Mouse (Mus musculus): ENCODE results near the gene Spsb2. TPM values are rescaled to one million over a fixed set of nuclear protein-coding genes. Genes with fewer than 3 reads are reported as not detected.
A peak's percentile ranks its signal among the peaks of the same experiment; 100 is the strongest.

Spsb2 gene
- total and polyA plus RNA-seq, 2 experiments from 2014 or later = 7.3 to 9.6 TPM

DNA sequence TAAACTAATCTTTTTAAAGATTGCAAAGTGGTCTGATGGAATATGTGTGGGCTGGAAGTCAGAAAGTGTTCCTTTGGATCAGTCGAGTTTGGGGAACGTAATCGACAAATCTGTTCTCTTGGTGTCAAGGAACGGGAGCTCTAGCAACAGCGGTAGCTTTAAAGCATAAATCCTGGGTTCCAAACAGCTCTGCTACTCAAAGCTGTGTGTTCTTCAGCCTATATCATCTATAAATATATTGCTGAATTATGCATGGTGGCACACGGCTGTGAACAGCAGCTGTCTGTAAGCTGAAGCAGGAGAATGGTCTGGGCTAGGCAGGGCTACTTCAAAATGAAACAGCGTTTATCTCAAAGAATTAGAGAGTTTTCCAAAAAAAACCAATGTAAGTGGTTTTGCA, 27.5 kb upstream of the Spsb2 start:
- no peaks in the 10 kb centered on the region for H3K9me3 ChIP-seq (ENCODE audit: low read length)
- no peak overlapping the region for H3K27ac ChIP-seq
- TF ChIP-seq CTCF (IDR thresholded peaks at IDR 0.05; ENCODE audit: low read depth) = no peak
- no peak overlapping the region for H3K4me3 ChIP-seq (ENCODE audit: low read length)
- no peaks in the 10 kb centered on the region for H3K27me3 ChIP-seq (ENCODE audit: insufficient read depth, low read length)
- ATAC-seq (no peak), DNase-seq (ENCODE audit: low spot score) (no peak)
- H3K4me2 ChIP-seq (ENCODE audit: low read depth, low read length) = no peak overlapping the region
- no peak overlapping the region for H3K9ac ChIP-seq (replicated peaks; ENCODE audit: low read length)
- no peaks in the 10 kb centered on the region for H3K36me3 ChIP-seq (ENCODE audit: insufficient read depth, low read length)
- 0 out of 2 replicates have a peak, but pooled peaks cover 9% of the 10 kb centered on the region for H3K4me1 ChIP-seq (ENCODE audit: insufficient read depth, low read length)
- 90% methylated on average over 7 of the region's 7 CpGs for WGBS

DNA sequence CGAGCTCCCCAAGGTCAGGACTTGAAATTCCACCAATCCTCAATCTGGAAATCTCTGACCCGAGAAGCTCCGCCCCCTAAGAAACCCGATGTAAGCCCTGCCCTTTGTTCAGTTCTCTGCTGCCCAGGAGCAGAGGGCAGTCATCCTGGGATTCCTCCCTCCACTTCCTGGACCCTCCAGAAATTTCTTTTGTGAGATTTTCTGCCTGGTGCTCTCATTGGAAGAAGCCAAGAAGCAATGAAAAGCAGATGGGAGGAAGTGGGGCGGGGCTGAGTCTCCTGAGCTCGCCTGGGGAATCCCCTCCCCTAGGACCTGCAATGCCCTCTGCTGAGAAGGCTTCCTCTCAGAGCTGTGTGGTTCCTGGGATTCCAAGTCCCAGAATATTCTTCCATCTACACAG, 26.0 kb upstream of the Spsb2 start:
- 0 out of 2 replicates have a peak, but pooled peaks cover 9% of the 10 kb centered on the region for H3K4me1 ChIP-seq (ENCODE audit: insufficient read depth, low read length)
- H3K27ac ChIP-seq = no peak overlapping the region
- TF ChIP-seq CTCF (IDR thresholded peaks at IDR 0.05; ENCODE audit: low read depth) = no peak
- H3K4me2 ChIP-seq (ENCODE audit: low read depth, low read length) = peak overlapping the region; percentile 13; the same call in 1 of the 2 replicates
- H3K9me3 ChIP-seq (ENCODE audit: low read length) = no peaks in the 10 kb centered on the region
- DNase-seq (ENCODE audit: low spot score) (no peak), ATAC-seq (no peak)
- no peaks in the 10 kb centered on the region for H3K36me3 ChIP-seq (ENCODE audit: insufficient read depth, low read length)
- no peak overlapping the region for H3K9ac ChIP-seq (replicated peaks; ENCODE audit: low read length)
- 23% methylated on average over 6 of the region's 6 CpGs for WGBS
- H3K27me3 ChIP-seq (ENCODE audit: insufficient read depth, low read length) = no peaks in the 10 kb centered on the region
- no peak overlapping the region for H3K4me3 ChIP-seq (ENCODE audit: low read length)

DNA sequence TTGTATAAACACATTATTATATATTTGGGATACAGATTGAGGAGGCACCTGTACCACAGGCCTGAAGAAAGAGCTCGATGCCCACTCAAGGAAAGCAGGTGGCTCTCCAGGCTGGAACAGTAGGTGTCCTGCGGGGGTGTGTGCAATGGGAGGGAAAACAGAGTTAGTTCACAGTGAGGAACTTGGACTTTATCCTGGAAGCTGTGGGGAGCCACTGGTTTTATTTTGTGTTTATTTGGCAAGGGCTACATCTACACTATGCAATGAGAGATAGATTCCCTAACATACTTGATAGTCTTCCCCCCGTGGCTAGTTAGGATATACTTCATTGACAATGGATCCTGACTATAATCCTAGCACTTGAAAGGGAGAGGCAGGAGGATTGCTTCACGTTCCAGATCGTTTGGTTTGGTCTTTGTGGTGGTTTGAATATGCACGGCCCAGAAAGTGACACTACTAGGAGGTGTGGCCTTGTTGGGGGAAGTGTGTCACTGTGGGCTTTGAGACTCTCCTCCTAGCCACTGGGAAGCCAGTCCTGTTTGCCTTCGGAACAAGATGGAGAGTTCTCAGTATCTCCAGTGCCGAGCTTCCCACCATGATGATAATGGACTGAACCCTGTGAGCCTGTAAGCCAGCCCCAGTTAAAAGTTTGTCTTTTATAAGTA, 21.6 kb upstream of the Spsb2 start:
- H3K4me3 ChIP-seq (ENCODE audit: low read length) = no peak overlapping the region
- ATAC-seq (no peak), DNase-seq (ENCODE audit: low spot score) (no peak)
- H3K9me3 ChIP-seq (ENCODE audit: low read length) = no peaks in the 10 kb centered on the region
- H3K4me1 ChIP-seq (ENCODE audit: insufficient read depth, low read length) = no peaks in the 10 kb centered on the region
- no peak overlapping the region for H3K27ac ChIP-seq
- no peak overlapping the region for H3K9ac ChIP-seq (replicated peaks; ENCODE audit: low read length)
- H3K4me2 ChIP-seq (ENCODE audit: low read depth, low read length) = no peak overlapping the region
- 38% methylated on average over 8 of the region's 8 CpGs for WGBS
- no peak for TF ChIP-seq CTCF (IDR thresholded peaks at IDR 0.05; ENCODE audit: low read depth)
- H3K36me3 ChIP-seq (ENCODE audit: insufficient read depth, low read length) = no peaks in the 10 kb centered on the region
- H3K27me3 ChIP-seq (ENCODE audit: insufficient read depth, low read length) = no peaks in the 10 kb centered on the region

DNA sequence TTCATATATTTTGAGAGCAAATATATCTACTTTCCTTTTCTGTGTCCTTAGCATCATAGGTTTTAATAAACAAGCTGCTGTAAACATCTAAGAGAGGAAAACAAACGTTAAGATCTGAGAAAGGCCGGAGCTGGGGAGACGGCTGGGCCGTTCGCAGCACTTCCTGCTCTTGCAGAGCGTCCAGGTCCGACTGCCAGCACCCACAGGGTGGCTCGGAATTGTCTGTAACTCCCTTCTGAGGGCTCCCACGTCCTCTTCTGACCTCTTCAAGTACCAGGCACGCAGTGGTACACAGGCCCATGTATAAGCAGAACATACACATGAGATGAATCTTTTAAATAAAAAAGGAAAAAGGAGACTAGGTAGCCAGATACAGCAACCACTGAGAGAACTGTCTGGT, 20.7 kb upstream of the Spsb2 start:
- Histone ChIP-seq H3K4me3 (ENCODE audit: low read length) (no peak overlapping the region), H3K4me2 (ENCODE audit: low read depth, low read length) (no peak overlapping the region), H3K27ac (no peak overlapping the region), H3K27me3 (ENCODE audit: insufficient read depth, low read length) (no peaks in the 10 kb centered on the region), H3K9ac (replicated peaks; ENCODE audit: low read length) (no peak overlapping the region), H3K36me3 (ENCODE audit: insufficient read depth, low read length) (no peaks in the 10 kb centered on the region), H3K4me1 (ENCODE audit: insufficient read depth, low read length) (no peaks in the 10 kb centered on the region), H3K9me3 (ENCODE audit: low read length) (no peaks in the 10 kb centered on the region)
- 75% methylated on average over 10 of the region's 10 CpGs for WGBS
- no peak for TF ChIP-seq CTCF (IDR thresholded peaks at IDR 0.05; ENCODE audit: low read depth)
- DNase-seq (ENCODE audit: low spot score) = no peak
- no peak for ATAC-seq

DNA sequence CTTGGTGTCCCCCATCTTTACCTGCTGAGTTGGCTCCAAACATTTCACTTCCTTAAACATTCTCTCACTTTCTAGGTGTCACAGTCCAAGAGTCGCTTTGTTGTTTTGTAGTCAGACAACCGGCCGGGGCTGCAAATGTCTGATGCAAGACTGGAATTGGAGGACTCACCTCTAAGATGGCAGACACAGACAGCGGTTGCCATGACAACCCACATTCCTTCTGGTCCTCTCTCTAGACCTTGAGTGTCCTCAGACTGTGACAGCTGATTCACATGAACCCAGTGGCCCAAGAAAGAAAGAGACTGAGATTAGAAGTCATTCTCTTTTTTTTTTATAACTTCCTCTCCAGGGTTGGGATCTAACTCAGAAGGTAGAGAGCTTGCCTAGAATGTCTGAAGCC, 18.9 kb upstream of the Spsb2 start:
- 61% methylated on average over 4 of the region's 4 CpGs for WGBS
- no peaks in the 10 kb centered on the region for H3K27me3 ChIP-seq (ENCODE audit: insufficient read depth, low read length)
- ATAC-seq = 0 out of 2 replicates have a peak, but pooled peaks have one; percentile 66

DNA sequence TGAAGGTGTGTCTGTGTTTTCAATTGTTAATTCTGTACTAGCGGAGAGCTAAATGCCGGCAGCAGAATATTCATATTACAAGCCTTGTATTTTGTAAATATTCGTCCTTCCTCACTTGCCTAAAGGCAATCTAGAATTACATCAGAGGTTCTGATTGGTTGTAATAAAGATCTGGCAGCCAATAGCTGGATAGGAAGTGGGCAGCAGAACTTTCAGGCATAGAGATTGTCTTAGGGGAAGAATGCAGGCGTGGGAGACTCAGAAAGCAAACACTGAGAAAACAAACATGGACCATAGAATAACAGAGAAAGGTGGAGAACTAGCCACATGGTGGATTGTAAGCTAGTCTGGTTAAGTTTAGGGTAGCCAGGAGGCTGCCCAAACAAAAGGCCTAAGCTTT, 18.3 kb upstream of the Spsb2 start:
- H3K27me3 ChIP-seq (ENCODE audit: insufficient read depth, low read length) = no peaks in the 10 kb centered on the region
- no peak for TF ChIP-seq CTCF (IDR thresholded peaks at IDR 0.05; ENCODE audit: low read depth)
- H3K9ac ChIP-seq (replicated peaks; ENCODE audit: low read length) = no peak overlapping the region
- H3K4me3 ChIP-seq (ENCODE audit: low read length) = no peak overlapping the region
- no peak overlapping the region for H3K27ac ChIP-seq
- DNase-seq (ENCODE audit: low spot score) (no peak), ATAC-seq (no peak)
- H3K9me3 ChIP-seq (ENCODE audit: low read length) = no peaks in the 10 kb centered on the region
- WGBS = 65% methylated on average over 4 of the region's 4 CpGs
- no peaks in the 10 kb centered on the region for H3K4me1 ChIP-seq (ENCODE audit: insufficient read depth, low read length)
- no peaks in the 10 kb centered on the region for H3K36me3 ChIP-seq (ENCODE audit: insufficient read depth, low read length)
- no peak overlapping the region for H3K4me2 ChIP-seq (ENCODE audit: low read depth, low read length)

More for the DNA sequence above, 18.9 kb upstream of the Spsb2 start:
- H3K27ac ChIP-seq = no peak overlapping the region; the same call in 1 of the 2 replicates
- no peaks in the 10 kb centered on the region for H3K9me3 ChIP-seq (ENCODE audit: low read length)
- H3K4me2 ChIP-seq (ENCODE audit: low read depth, low read length) = no peak overlapping the region
- H3K9ac ChIP-seq (replicated peaks; ENCODE audit: low read length) = no peak overlapping the region
- H3K36me3 ChIP-seq (ENCODE audit: insufficient read depth, low read length) = no peaks in the 10 kb centered on the region
- peak; percentile 58 for DNase-seq (ENCODE audit: low spot score)
- H3K4me1 ChIP-seq (ENCODE audit: insufficient read depth, low read length) = no peaks in the 10 kb centered on the region
- H3K4me3 ChIP-seq (ENCODE audit: low read length) = no peak overlapping the region
- no peak for TF ChIP-seq CTCF (IDR thresholded peaks at IDR 0.05; ENCODE audit: low read depth)

DNA sequence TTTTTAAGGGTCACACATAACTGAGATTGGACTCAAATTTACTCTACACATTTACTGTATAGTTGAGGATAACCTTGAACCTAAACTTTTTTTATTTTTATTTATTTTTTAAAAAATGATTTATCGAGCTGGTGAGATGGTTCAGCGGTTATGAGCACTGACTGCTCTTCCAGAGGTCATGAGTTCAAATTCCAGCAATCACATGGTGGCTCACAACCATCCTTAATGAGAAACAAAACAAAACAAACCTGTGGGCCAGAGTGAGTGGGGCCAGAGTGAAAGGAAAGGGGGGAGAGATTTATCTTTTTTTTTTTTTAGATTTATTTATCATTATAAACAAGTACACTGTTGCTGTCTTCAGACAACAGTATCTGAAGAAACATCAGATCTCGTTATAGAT, 16.6 kb upstream of the Spsb2 start:
- no peak overlapping the region for H3K4me3 ChIP-seq (ENCODE audit: low read length)
- no peak for TF ChIP-seq CTCF (IDR thresholded peaks at IDR 0.05; ENCODE audit: low read depth)
- H3K4me1 ChIP-seq (ENCODE audit: insufficient read depth, low read length) = no peaks in the 10 kb centered on the region
- H3K27me3 ChIP-seq (ENCODE audit: insufficient read depth, low read length) = no peaks in the 10 kb centered on the region
- H3K9ac ChIP-seq (replicated peaks; ENCODE audit: low read length) = no peak overlapping the region
- no peaks in the 10 kb centered on the region for H3K36me3 ChIP-seq (ENCODE audit: insufficient read depth, low read length)
- H3K4me2 ChIP-seq (ENCODE audit: low read depth, low read length) = no peak overlapping the region
- no peaks in the 10 kb centered on the region for H3K9me3 ChIP-seq (ENCODE audit: low read length)
- ATAC-seq (no peak), DNase-seq (ENCODE audit: low spot score) (no peak)
- H3K27ac ChIP-seq = no peak overlapping the region
- WGBS = 87% methylated on average over 3 of the region's 3 CpGs
